Mouse (Mus musculus) kidney, adult 18-20 months (tissue): ENCODE measurements around the gene Arid2.
"Not testable (repeated sequence)": the region's sequence is repeated elsewhere in the genome, so short reads cannot be mapped to it uniquely, and the experiment has no call there.

Source experiments
- DNase-seq: peaks from one replicate; pipeline ENCODE4 v3.0.0; 2021

Gene Arid2

GRCm38 (mm10) chr15:96287369-96287975 is at the start of gene Arid2:
TSS of gene Arid2 (plus strand) at chr15:96287518.
- DNase-seq, result peak; percentile 85

- DNase-seq, result no peak
Observed at GRCm38 (mm10) chr15:96238071-96238470, 49.2 kb upstream of the Arid2 start.

- DNase-seq, result no peak
Observed at GRCm38 (mm10) chr15:96244171-96244570, 43.1 kb upstream of the Arid2 start.

GRCm38 (mm10) chr15:96244715-96245114 is 42.6 kb upstream of the Arid2 start:
- DNase-seq, result not testable (repeated sequence)

GRCm38 (mm10) chr15:96253827-96254226 is 33.5 kb upstream of the Arid2 start:
- DNase-seq, result no peak

GRCm38 (mm10) chr15:96254356-96254755 is 33.0 kb upstream of the Arid2 start:
- DNase-seq, result no peak

- no peak for DNase-seq
Observed at GRCm38 (mm10) chr15:96257781-96258180, 29.5 kb upstream of the Arid2 start.

GRCm38 (mm10) chr15:96264614-96265013 is 22.7 kb upstream of the Arid2 start:
- DNase-seq, result no peak

- no peak for DNase-seq
Observed at GRCm38 (mm10) chr15:96267933-96268332, 19.4 kb upstream of the Arid2 start.

GRCm38 (mm10) chr15:96268610-96269009 is 18.7 kb upstream of the Arid2 start:
- no peak for DNase-seq

- DNase-seq, result no peak
Observed at GRCm38 (mm10) chr15:96269402-96269801, 17.9 kb upstream of the Arid2 start.

GRCm38 (mm10) chr15:96270272-96270880 is 16.9 kb upstream of the Arid2 start:
- no peak for DNase-seq

GRCm38 (mm10) chr15:96272356-96272755 is 15.0 kb upstream of the Arid2 start:
- no peak for DNase-seq

- no peak for DNase-seq
Observed at GRCm38 (mm10) chr15:96274341-96274740, 13.0 kb upstream of the Arid2 start.

- no peak for DNase-seq
Observed at GRCm38 (mm10) chr15:96275198-96275597, 12.1 kb upstream of the Arid2 start.

- DNase-seq, result no peak
Observed at GRCm38 (mm10) chr15:96275810-96276493, 11.4 kb upstream of the Arid2 start.

GRCm38 (mm10) chr15:96277061-96277460 is 10.3 kb upstream of the Arid2 start:
- DNase-seq, result no peak

GRCm38 (mm10) chr15:96281236-96281635 is 6.1 kb upstream of the Arid2 start:
- no peak for DNase-seq

GRCm38 (mm10) chr15:96283141-96283540 is 4.2 kb upstream of the Arid2 start:
- DNase-seq, result no peak

- DNase-seq, result peak; percentile 62
Observed at GRCm38 (mm10) chr15:96283920-96284431, 3.3 kb upstream of the Arid2 start.

GRCm38 (mm10) chr15:96284711-96285322 is 2.5 kb upstream of the Arid2 start:
- DNase-seq, result peak; percentile 76

- peak; percentile 90 for DNase-seq
Observed at GRCm38 (mm10) chr15:96285323-96286014, 1.8 kb upstream of the Arid2 start.
